Mouse (Mus musculus): ENCODE measurements around the gene Ppp2r5a. TPM values are rescaled to one million over a fixed set of nuclear protein-coding genes. Genes with fewer than 3 reads are reported as not detected.
A peak's percentile ranks its signal among the peaks of the same experiment; 100 is the strongest.

Gene Ppp2r5a
- total RNA-seq, 2 experiments from 2014 or later = 122 to 162 TPM

GRCm38 (mm10) chr1:191339876-191340275 lies 63.2 kb downstream of the Ppp2r5a start:
- ATAC-seq (replicated peaks; ENCODE audit: poor library complexity, severe bottlenecking) = no peak

- peak; percentile 88 for ATAC-seq (replicated peaks; ENCODE audit: poor library complexity, severe bottlenecking)
These were observed 68.6 kb downstream of the Ppp2r5a start for GRCm38 (mm10) chr1:191334500-191334899.

GRCm38 (mm10) chr1:191330356-191330755 lies 72.7 kb downstream of the Ppp2r5a start:
- ATAC-seq (replicated peaks; ENCODE audit: poor library complexity, severe bottlenecking) = no peak

- peak; percentile 45 for ATAC-seq (replicated peaks; ENCODE audit: poor library complexity, severe bottlenecking)
These were observed 75.0 kb downstream of the Ppp2r5a start for GRCm38 (mm10) chr1:191328019-191328441.

GRCm38 (mm10) chr1:191327258-191327657 lies 75.8 kb downstream of the Ppp2r5a start:
- ATAC-seq (replicated peaks; ENCODE audit: poor library complexity, severe bottlenecking) = no peak

- peak; percentile 39 for ATAC-seq (replicated peaks; ENCODE audit: poor library complexity, severe bottlenecking)
These were observed 76.7 kb downstream of the Ppp2r5a start for GRCm38 (mm10) chr1:191326233-191326882.

GRCm38 (mm10) chr1:191325726-191326232 lies 77.3 kb downstream of the Ppp2r5a start, which contains the start of gene Tmem206:
Gene Tmem206 (plus strand): TSS chr1:191325912.
- peak; percentile 80 for ATAC-seq (replicated peaks; ENCODE audit: poor library complexity, severe bottlenecking)

GRCm38 (mm10) chr1:191324733-191325590 lies 78.1 kb downstream of the Ppp2r5a start:
- no peak for ATAC-seq (replicated peaks; ENCODE audit: poor library complexity, severe bottlenecking)

- ATAC-seq (replicated peaks; ENCODE audit: poor library complexity, severe bottlenecking) = no peak
These were observed 79.7 kb downstream of the Ppp2r5a start for GRCm38 (mm10) chr1:191323381-191323780.

- no peak for ATAC-seq (replicated peaks; ENCODE audit: poor library complexity, severe bottlenecking)
These were observed 84.4 kb downstream of the Ppp2r5a start for GRCm38 (mm10) chr1:191318686-191319085.

GRCm38 (mm10) chr1:191317591-191318196 lies 85.4 kb downstream of the Ppp2r5a start, which contains the start of gene Nenf:
Gene Nenf (minus strand): TSS chr1:191318194.
- ATAC-seq (replicated peaks; ENCODE audit: poor library complexity, severe bottlenecking) = peak; percentile 81

GRCm38 (mm10) chr1:191316818-191317217 lies 86.3 kb downstream of the Ppp2r5a start:
- no peak for ATAC-seq (replicated peaks; ENCODE audit: poor library complexity, severe bottlenecking)

- ATAC-seq (replicated peaks; ENCODE audit: poor library complexity, severe bottlenecking) = peak; percentile 28
These were observed 89.1 kb downstream of the Ppp2r5a start for GRCm38 (mm10) chr1:191313926-191314325.

- ATAC-seq (replicated peaks; ENCODE audit: poor library complexity, severe bottlenecking) = no peak
These were observed 89.9 kb downstream of the Ppp2r5a start for GRCm38 (mm10) chr1:191313158-191313557.

GRCm38 (mm10) chr1:191312513-191312941 lies 90.5 kb downstream of the Ppp2r5a start:
- peak; percentile 88 for ATAC-seq (replicated peaks; ENCODE audit: poor library complexity, severe bottlenecking)

- no peak for ATAC-seq (replicated peaks; ENCODE audit: poor library complexity, severe bottlenecking)
These were observed 91.7 kb downstream of the Ppp2r5a start for GRCm38 (mm10) chr1:191311296-191311898.

GRCm38 (mm10) chr1:191307766-191308455 lies 95.2 kb downstream of the Ppp2r5a start:
- ATAC-seq (replicated peaks; ENCODE audit: poor library complexity, severe bottlenecking) = no peak

GRCm38 (mm10) chr1:191306316-191306715 lies 96.8 kb downstream of the Ppp2r5a start:
- ATAC-seq (replicated peaks; ENCODE audit: poor library complexity, severe bottlenecking) = 0 out of 2 replicates have a peak, but pooled peaks have one; percentile 17

- peak; percentile 65; the same call in 1 of the 2 replicates for ATAC-seq (replicated peaks; ENCODE audit: poor library complexity, severe bottlenecking)
These were observed 97.5 kb downstream of the Ppp2r5a start for GRCm38 (mm10) chr1:191305610-191306009.

All from granulocyte monocyte progenitor cell, adult 5-6 weeks (primary cell).